Mouse (Mus musculus) ES-Bruce4 (cell line): ENCODE data around the gene Traf1. TPM values are rescaled to one million over a fixed set of nuclear protein-coding genes. Genes with fewer than 3 reads are reported as not detected.
A peak's percentile ranks its signal among the peaks of the same experiment; 100 is the strongest.

Experiments
- H3K27ac ChIP-seq: 2 replicates; pipeline ENCODE4 v1.5.1; 2012; ENCODE audit warnings: low read length, inconsistent platforms; ENCODE audit not compliant: insufficient read depth
- H3K27me3 ChIP-seq: 2 replicates; pipeline ENCODE4 v1.6.1; 2012; ENCODE audit warnings: mild to moderate bottlenecking, low read length, inconsistent platforms; ENCODE audit not compliant: control insufficient read depth, poor library complexity, insufficient read depth, severe bottlenecking
- H3K36me3 ChIP-seq: 2 replicates; pipeline ENCODE4 v1.6.1; 2012; ENCODE audit warnings: inconsistent platforms, mild to moderate bottlenecking, low read length, moderate library complexity; ENCODE audit not compliant: control insufficient read depth, poor library complexity, insufficient read depth, severe bottlenecking
- H3K4me1 ChIP-seq: one replicate; pipeline ENCODE4 v1.8.1; 2011; ENCODE audit warnings: low read length; ENCODE audit not compliant: control insufficient read depth, insufficient read depth
- H3K4me3 ChIP-seq: 2 replicates; pipeline ENCODE4 v1.5.1; 2011; ENCODE audit warnings: low read depth, mild to moderate bottlenecking, low read length
- H3K9ac ChIP-seq: 2 replicates; pipeline ENCODE4 v1.6.1; 2012; ENCODE audit warnings: low read depth, mild to moderate bottlenecking, inconsistent platforms; ENCODE audit not compliant: poor library complexity, severe bottlenecking
- H3K9me3 ChIP-seq: replicated peaks from 2 replicates; pipeline ENCODE4 v1.6.1; 2012; ENCODE audit warnings: mild to moderate bottlenecking, low read length, inconsistent platforms; ENCODE audit not compliant: control insufficient read depth, poor library complexity, insufficient read depth, severe bottlenecking
- CTCF ChIP-seq: IDR thresholded peaks from one replicate; pipeline ENCODE4 v1.8.1; 2011; ENCODE audit warnings: low read depth, low read length
- EP300 ChIP-seq: IDR thresholded peaks from 2 replicates; pipeline ENCODE4 v1.6.1; 2011; ENCODE audit warnings: low read depth, low read length; ENCODE audit not compliant: insufficient read depth
- POLR2A ChIP-seq: IDR thresholded peaks from one replicate; pipeline ENCODE4 v1.8.1; 2011; ENCODE audit warnings: low read length; ENCODE audit not compliant: insufficient read depth
- polyA plus RNA-seq: library from polyadenylated mRNA; stranded (reverse); fragments of >200 nt; gene quantifications from 2 replicates; pipeline ENCODE4 v1.2.4, GENCODE M21; 2011; ENCODE audit warnings: low read depth; ENCODE audit not compliant: missing spikeins, insufficient read depth, insufficient read length

Traf1 gene
- polyA plus RNA-seq, 1 experiment, result 1.2 TPM

DNA sequence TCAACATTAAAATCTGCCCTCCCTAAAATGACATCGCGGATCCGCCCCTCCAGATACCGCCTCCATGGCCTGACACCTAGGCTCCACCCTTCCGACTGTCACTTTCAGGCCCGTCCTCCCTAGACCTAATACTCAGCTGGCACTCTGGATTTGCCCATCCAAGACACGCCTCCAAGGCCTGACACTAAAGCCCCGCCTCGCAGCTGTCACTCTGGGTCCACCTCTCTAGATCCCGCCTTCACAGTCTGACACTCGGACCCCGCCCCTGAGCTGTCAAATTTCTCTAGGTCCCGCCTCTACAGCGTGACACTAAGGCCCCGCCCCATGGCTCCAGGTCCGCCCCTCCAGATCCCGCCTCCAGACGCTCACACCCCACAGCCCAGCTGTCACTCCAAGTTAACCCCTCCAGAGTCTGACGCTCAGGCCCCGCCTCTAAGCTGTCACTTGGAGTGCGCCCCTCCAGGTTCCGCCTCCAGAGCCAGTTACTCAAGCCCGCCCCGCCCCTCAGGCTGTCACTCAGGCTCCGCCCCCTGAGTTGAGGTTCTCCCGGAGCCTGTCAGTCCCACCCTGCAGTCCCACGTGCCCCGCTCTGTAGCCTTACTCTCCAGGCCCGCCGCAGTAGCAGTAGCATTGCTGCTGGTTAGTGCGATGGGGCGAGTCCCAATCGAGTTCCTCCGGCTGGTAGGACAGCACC is 56.6 kb downstream of the Traf1 start:
- TF ChIP-seq POLR2A (no peak), EP300 (no peak), CTCF (no peak)
- no peak overlapping the region for H3K27ac ChIP-seq

DNA sequence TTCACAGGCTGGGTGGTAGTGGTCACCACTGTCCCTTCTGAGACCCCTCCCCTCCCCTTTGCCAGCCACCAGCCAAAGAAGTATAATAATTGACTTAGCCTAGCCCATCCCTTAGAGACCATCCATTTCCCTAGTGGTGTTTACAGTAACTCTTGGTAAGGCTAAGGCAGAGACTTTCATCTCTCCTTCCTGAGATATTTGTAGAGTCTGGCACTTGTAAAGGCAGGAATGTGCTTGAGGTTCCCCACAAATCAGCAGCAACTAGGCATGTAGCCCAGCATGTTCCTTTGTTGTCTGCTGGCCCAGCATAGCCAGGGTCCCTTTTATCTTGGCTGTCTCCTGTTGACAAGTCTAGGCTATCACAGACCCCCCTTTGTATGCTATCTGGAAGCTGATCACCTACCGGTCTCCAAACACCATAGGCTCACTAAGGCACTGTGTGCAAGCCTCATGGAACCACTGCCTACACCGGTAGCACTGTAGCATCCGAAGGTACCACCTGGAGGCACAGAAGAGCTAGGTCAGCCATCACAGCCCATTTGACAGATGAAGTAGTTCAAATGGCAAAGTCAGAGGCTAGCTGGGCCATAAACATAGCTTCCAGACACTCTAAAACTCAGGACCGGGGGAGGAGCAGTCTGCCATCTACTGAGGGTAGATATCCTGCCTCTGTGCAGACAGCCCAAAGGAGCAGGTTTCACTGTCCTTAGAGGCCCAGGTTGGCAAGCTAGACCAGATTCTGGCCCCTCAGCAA is 57.7 kb downstream of the Traf1 start:
- Histone ChIP-seq H3K4me1 (peaks cover 2% of the 10 kb centered on the region), H3K27me3 (no peaks in the 10 kb centered on the region), H3K9me3 (no peaks in the 10 kb centered on the region), H3K9ac (no peak overlapping the region), H3K4me3 (no peak overlapping the region), H3K27ac (no peak overlapping the region), H3K36me3 (no peaks in the 10 kb centered on the region)
- no peak for TF ChIP-seq CTCF
- no peak for TF ChIP-seq EP300
- no peak for TF ChIP-seq POLR2A

More for the DNA sequence above, 56.6 kb downstream of the Traf1 start:
- no peaks in the 10 kb centered on the region for H3K27me3 ChIP-seq
- H3K4me3 ChIP-seq, result peak overlapping the region; percentile 4; the same call in 1 of the 2 replicates
- H3K9me3 ChIP-seq, result no peaks in the 10 kb centered on the region
- peaks cover 2% of the 10 kb centered on the region for H3K4me1 ChIP-seq
- no peak overlapping the region for H3K9ac ChIP-seq
- H3K36me3 ChIP-seq, result no peaks in the 10 kb centered on the region

DNA sequence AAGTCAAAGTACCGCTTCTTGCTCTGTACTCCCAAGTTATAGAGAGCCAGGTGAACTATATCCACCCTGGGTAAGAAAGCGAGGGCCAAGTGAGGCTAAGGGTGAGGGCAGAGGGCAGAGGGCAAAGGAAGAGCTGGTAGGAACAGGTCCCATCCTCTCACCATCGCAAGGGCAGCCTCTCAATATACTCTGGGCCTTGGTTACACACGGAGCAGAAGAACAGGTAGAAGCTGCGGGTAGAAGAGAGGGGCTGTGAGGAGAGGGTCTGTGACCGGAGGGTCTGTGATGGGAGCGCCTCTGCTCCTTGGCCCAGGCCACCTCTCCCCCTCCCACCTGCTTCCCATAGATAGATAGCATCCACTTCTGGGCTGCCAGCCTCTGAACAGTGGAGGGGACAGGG is 58.4 kb downstream of the Traf1 start:
- Histone ChIP-seq H3K4me1 (peaks cover 2% of the 10 kb centered on the region), H3K27me3 (no peaks in the 10 kb centered on the region), H3K9me3 (no peaks in the 10 kb centered on the region), H3K27ac (no peak overlapping the region), H3K9ac (no peak overlapping the region), H3K4me3 (no peak overlapping the region), H3K36me3 (no peaks in the 10 kb centered on the region)
- no peak for TF ChIP-seq EP300
- TF ChIP-seq POLR2A, result no peak

DNA sequence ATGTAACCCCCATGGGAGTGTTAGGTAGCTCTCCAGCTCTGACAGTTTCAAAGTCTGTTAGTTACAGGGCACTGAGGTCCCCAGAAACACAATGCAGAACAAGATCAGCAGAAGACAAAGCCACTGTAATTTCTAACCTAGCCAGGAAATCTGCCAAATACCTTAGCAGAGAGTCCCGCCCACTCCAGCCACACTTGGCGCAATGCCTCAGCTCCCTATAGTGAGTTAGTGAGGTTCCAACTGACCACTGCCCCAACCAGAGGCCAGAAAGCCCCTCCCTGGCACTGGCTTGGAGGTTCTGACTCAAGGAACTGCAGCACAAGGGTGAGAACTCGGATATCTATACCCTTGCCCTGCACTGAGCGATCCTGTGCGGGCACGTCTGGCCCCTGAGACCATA is 58.8 kb downstream of the Traf1 start:
- Histone ChIP-seq H3K9ac (no peak overlapping the region), H3K27ac (no peak overlapping the region), H3K4me1 (peaks cover 2% of the 10 kb centered on the region), H3K4me3 (no peak overlapping the region), H3K9me3 (no peaks in the 10 kb centered on the region), H3K36me3 (no peaks in the 10 kb centered on the region), H3K27me3 (no peaks in the 10 kb centered on the region)
- TF ChIP-seq EP300 (no peak), POLR2A (no peak), CTCF (no peak)

GRCm38 (mm10) chr2:34901726-34902125 is 59.8 kb downstream of the Traf1 start:
- Histone ChIP-seq H3K27me3 (no peaks in the 10 kb centered on the region), H3K27ac (no peak overlapping the region), H3K4me3 (no peak overlapping the region), H3K4me1 (no peaks in the 10 kb centered on the region), H3K9ac (no peak overlapping the region), H3K9me3 (no peaks in the 10 kb centered on the region), H3K36me3 (no peaks in the 10 kb centered on the region; the same call in 1 of the 2 replicates)
- TF ChIP-seq EP300, result no peak
- peak; percentile 34 for TF ChIP-seq CTCF

GRCm38 (mm10) chr2:34900412-34900811 is 61.2 kb downstream of the Traf1 start:
- no peak overlapping the region for H3K27ac ChIP-seq
- no peak overlapping the region for H3K9ac ChIP-seq
- H3K36me3 ChIP-seq, result no peaks in the 10 kb centered on the region; the same call in 1 of the 2 replicates
- no peaks in the 10 kb centered on the region for H3K9me3 ChIP-seq
- H3K4me3 ChIP-seq, result no peak overlapping the region
- no peaks in the 10 kb centered on the region for H3K4me1 ChIP-seq
- no peaks in the 10 kb centered on the region for H3K27me3 ChIP-seq
- TF ChIP-seq EP300 (no peak), CTCF (no peak), POLR2A (no peak)
